Mouse (Mus musculus) brain, embryonic 14.5 days (tissue): ENCODE data around the gene Thrb.

Experiments
- CTCF ChIP-seq: fragments of 200-500 bp; IDR thresholded peaks from 2 replicates; pipeline ENCODE4 v1.5.1; 2012; ENCODE audit warnings: inconsistent platforms, mild to moderate bottlenecking, moderate library complexity, borderline replicate concordance; ENCODE audit not compliant: insufficient read depth, insufficient read length; ENCODE audit errors: extremely low read depth
- POLR2A ChIP-seq: fragments of 200-500 bp; IDR thresholded peaks from 2 replicates; pipeline ENCODE4 v1.6.1; 2012; ENCODE audit warnings: mild to moderate bottlenecking, inconsistent platforms, borderline replicate concordance; ENCODE audit not compliant: poor library complexity, insufficient read depth, insufficient read length, severe bottlenecking; ENCODE audit errors: extremely low read depth

GRCm38 (mm10) chr14:17735440-17735839 lies 75.4 kb downstream of the Thrb start:
- TF ChIP-seq CTCF = no peak
- no peak for TF ChIP-seq POLR2A
